Mouse (Mus musculus): Measurements from ENCODE around the gene Spem2. TPM values are rescaled to one million over a fixed set of nuclear protein-coding genes. Genes with fewer than 3 reads are reported as not detected.

The Spem2 gene
- total RNA-seq, 2 experiments from 2014 or later = not detected

GRCm38 (mm10) chr11:69800138-69800391 is 18.2 kb downstream of the Spem2 start:
- no peak for DNase-seq (ENCODE audit: low spot score in 2 of 2)

GRCm38 (mm10) chr11:69799394-69800137 is 18.7 kb downstream of the Spem2 start:
- DNase-seq (ENCODE audit: low spot score in 2 of 2) = no peak

- DNase-seq (ENCODE audit: low spot score in 2 of 2) = no peak
Observed at GRCm38 (mm10) chr11:69797924-69798323, 20.3 kb downstream of the Spem2 start.

GRCm38 (mm10) chr11:69795983-69796435 is 22.3 kb downstream of the Spem2 start:
- DNase-seq (ENCODE audit: low spot score in 2 of 2) = no peak

- peak; percentile 63 to 83 for DNase-seq (ENCODE audit: low spot score in 2 of 2)
Observed at GRCm38 (mm10) chr11:69795168-69795982, 22.9 kb downstream of the Spem2 start, which contains the start of gene Chrnb1. Chrnb1 (minus strand) TSS chr11:69795943.

- DNase-seq (ENCODE audit: low spot score in 2 of 2) = no peak
Observed at GRCm38 (mm10) chr11:69793429-69793828, 24.8 kb downstream of the Spem2 start.

- no peak for DNase-seq (ENCODE audit: low spot score in 2 of 2)
Observed at GRCm38 (mm10) chr11:69791420-69791819, 26.8 kb downstream of the Spem2 start.

- no peak for DNase-seq (ENCODE audit: low spot score in 2 of 2)
Observed at GRCm38 (mm10) chr11:69789431-69789830, 28.8 kb downstream of the Spem2 start.

- no peak for DNase-seq (ENCODE audit: low spot score in 2 of 2)
Observed at GRCm38 (mm10) chr11:69787306-69787705, 31.0 kb downstream of the Spem2 start.

- DNase-seq (ENCODE audit: low spot score in 2 of 2) = no peak
Observed at GRCm38 (mm10) chr11:69784793-69785272, 33.4 kb downstream of the Spem2 start.

- DNase-seq (ENCODE audit: low spot score in 2 of 2) = no peak
Observed at GRCm38 (mm10) chr11:69781828-69782227, 36.4 kb downstream of the Spem2 start.

- DNase-seq (ENCODE audit: low spot score in 2 of 2) = no peak
Observed at GRCm38 (mm10) chr11:69778985-69779384, 39.3 kb downstream of the Spem2 start.

GRCm38 (mm10) chr11:69778258-69778982 is 39.8 kb downstream of the Spem2 start:
- DNase-seq (ENCODE audit: low spot score in 2 of 2) = no peak

- no peak for DNase-seq (ENCODE audit: low spot score in 2 of 2)
Observed at GRCm38 (mm10) chr11:69777504-69778257, 40.6 kb downstream of the Spem2 start.

GRCm38 (mm10) chr11:69776488-69776887 is 41.8 kb downstream of the Spem2 start:
- no peak for DNase-seq (ENCODE audit: low spot score in 2 of 2)

GRCm38 (mm10) chr11:69775716-69776115 is 42.5 kb downstream of the Spem2 start:
- no peak for DNase-seq (ENCODE audit: low spot score in 2 of 2)

GRCm38 (mm10) chr11:69774961-69775360 is 43.3 kb downstream of the Spem2 start:
- DNase-seq (ENCODE audit: low spot score in 2 of 2) = no peak

- no peak for DNase-seq (ENCODE audit: low spot score in 2 of 2)
Observed at GRCm38 (mm10) chr11:69767625-69767909, 50.7 kb downstream of the Spem2 start.

- DNase-seq (ENCODE audit: low spot score in 2 of 2) = no peak
Observed at GRCm38 (mm10) chr11:69766872-69767624, 51.2 kb downstream of the Spem2 start.
